Mouse (Mus musculus): ENCODE data around the gene Ociad1. TPM values are rescaled to one million over a fixed set of nuclear protein-coding genes. Genes with fewer than 3 reads are reported as not detected.
A peak's percentile ranks its signal among the peaks of the same experiment; 100 is the strongest.
"Not testable (repeated sequence)": the region's sequence is repeated elsewhere in the genome, so short reads cannot be mapped to it uniquely, and the experiment has no call there.

Gene Ociad1
- polyA plus RNA-seq, 1 experiment from 2014 or later: 230 TPM

DNA sequence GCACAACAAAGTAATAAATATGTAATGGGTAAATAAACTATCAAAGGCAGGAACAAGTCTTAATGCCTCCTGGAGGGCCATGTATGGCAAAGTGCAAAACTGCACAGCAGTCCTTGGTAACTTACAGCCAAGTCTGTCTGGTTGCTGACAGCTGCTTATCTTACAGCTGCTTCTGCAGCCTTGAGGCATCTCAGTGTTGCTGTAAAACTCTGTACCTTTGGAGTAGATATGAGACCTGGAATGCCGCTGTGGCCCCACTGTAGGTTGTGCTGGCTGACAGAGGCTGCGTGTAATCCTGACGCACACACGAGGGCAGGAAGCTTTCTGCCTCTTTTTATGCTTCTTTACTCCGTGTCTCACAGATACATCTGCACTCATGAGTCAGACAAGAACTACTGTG is 18.9 kb downstream of the Ociad1 start:
- no peaks in the 10 kb centered on the region for H3K9me3 ChIP-seq (replicated peaks)
- H3K27ac ChIP-seq (ENCODE audit: poor library complexity, severe bottlenecking): peak overlapping the region; percentile 66
- H3K36me3 ChIP-seq: peaks cover 71% of the 10 kb centered on the region
- no peaks in the 10 kb centered on the region for H3K27me3 ChIP-seq (replicated peaks)
- H3K9ac ChIP-seq: 0 out of 2 replicates have a peak overlapping the region, but pooled peaks have one; percentile 24
- WGBS: 23% methylated on average over 5 of the region's 5 CpGs
- peaks cover 32% of the 10 kb centered on the region for H3K4me1 ChIP-seq (replicated peaks)
- peak; percentile 85 for ATAC-seq (ENCODE audit: insufficient number of reproducible peaks, low FRiP score)
- H3K4me3 ChIP-seq: no peak overlapping the region
- H3K4me2 ChIP-seq: peak overlapping the region; percentile 29; the same call in 1 of the 2 replicates

DNA sequence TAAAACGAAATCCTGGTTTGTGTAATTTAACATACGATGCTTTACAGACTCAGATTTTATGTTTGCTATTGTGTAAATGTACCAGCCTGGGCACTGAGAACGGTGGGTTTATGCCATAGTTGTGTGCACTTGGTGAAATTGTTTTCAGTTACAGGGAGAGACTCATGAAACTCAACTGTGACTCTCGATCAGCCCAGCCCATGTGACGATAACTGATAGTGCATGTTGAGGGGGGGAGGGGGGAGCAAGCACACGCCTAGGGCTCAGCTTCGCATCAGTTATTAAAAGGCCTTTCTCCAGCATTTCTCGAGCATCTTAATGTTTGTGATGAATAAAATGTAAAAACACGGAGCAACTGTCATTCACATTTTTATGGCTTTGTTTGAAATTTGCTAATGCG is 21.0 kb downstream of the Ociad1 start:
- no peak overlapping the region for H3K9ac ChIP-seq
- H3K36me3 ChIP-seq: peaks cover 62% of the 10 kb centered on the region
- 79% methylated on average over 10 of the region's 10 CpGs for WGBS
- peaks cover 30% of the 10 kb centered on the region for H3K4me1 ChIP-seq (replicated peaks)
- no peak overlapping the region for H3K4me3 ChIP-seq
- no peaks in the 10 kb centered on the region for H3K9me3 ChIP-seq (replicated peaks)
- H3K27ac ChIP-seq (ENCODE audit: poor library complexity, severe bottlenecking): no peak overlapping the region
- no peak overlapping the region for H3K4me2 ChIP-seq
- ATAC-seq (ENCODE audit: insufficient number of reproducible peaks, low FRiP score): no peak
- H3K27me3 ChIP-seq (replicated peaks): no peaks in the 10 kb centered on the region

DNA sequence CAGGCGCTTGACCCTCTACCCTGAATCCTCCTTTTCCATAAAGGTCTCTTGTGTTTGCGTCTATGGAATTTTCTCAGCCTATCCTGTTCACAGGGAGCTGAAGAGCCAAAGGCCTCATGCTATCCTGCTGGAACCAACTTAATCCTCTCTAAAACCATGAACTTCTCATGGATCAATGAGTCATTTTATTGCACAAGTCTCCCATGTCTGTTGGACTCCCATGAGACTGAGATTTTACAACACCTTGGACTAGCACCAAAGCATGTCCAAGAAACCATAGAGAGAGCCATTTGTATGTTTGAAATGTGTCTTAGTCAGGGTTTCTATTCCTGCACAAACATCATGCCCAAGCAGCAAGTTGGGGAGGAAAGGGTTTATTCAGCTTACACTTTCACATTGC is 22.1 kb downstream of the Ociad1 start:
- H3K9me3 ChIP-seq (replicated peaks): no peaks in the 10 kb centered on the region
- H3K4me3 ChIP-seq: no peak overlapping the region
- no peak for ATAC-seq (ENCODE audit: insufficient number of reproducible peaks, low FRiP score)
- no peak overlapping the region for H3K27ac ChIP-seq (ENCODE audit: poor library complexity, severe bottlenecking)
- no peak overlapping the region for H3K9ac ChIP-seq
- H3K4me1 ChIP-seq (replicated peaks): peaks cover 30% of the 10 kb centered on the region
- no peak overlapping the region for H3K4me2 ChIP-seq
- H3K36me3 ChIP-seq: peaks cover 57% of the 10 kb centered on the region
- no peaks in the 10 kb centered on the region for H3K27me3 ChIP-seq (replicated peaks)
- WGBS: 94% methylated on average over 2 of the region's 2 CpGs

DNA sequence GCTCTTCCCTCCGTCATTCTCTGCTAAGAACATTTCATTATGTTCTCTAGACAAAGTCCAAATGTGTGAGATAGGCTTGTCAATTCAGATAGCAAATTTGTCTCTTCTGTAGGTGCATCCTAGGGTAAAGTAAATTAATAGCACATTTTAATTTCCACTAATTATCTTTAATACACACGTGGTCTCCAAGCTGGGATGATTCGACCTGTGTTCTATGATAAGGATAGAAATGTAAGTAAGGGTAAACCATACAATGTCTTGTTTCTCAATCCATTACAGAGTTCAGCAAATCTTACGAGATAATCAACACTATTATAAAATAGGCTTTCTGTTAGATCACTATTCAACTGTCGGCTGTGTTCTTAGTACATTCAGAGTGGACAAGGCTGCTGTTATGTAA is 26.7 kb downstream of the Ociad1 start:
- H3K4me3 ChIP-seq: no peak overlapping the region
- H3K9me3 ChIP-seq (replicated peaks): no peaks in the 10 kb centered on the region
- H3K27ac ChIP-seq (ENCODE audit: poor library complexity, severe bottlenecking): no peak overlapping the region
- H3K36me3 ChIP-seq: peaks cover 26% of the 10 kb centered on the region
- WGBS: 86% methylated on average over 5 of the region's 5 CpGs
- H3K27me3 ChIP-seq (replicated peaks): no peaks in the 10 kb centered on the region
- H3K4me2 ChIP-seq: no peak overlapping the region
- H3K4me1 ChIP-seq (replicated peaks): peaks cover 15% of the 10 kb centered on the region
- ATAC-seq (ENCODE audit: insufficient number of reproducible peaks, low FRiP score): no peak
- H3K9ac ChIP-seq: no peak overlapping the region

DNA sequence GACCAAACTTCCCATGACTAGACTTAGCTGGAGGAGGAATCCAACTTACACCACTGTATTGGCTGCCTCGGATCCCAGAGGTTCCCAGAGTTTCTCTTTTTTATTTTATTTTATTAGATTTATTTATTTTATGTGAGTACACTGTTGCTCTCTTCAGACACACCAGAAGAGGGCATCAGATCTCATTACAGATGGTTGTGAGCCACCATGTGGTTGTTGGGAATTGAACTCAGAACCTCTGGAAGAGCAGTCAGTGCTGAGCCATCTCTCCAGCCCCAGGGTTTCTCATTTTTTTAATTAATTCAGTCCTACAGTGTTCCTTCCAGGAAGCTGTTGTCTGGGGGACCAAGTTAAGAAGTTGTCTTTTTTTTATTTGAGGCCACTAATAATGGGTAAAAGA is 30.1 kb downstream of the Ociad1 start:
- H3K27me3 ChIP-seq (replicated peaks); H3K4me3 ChIP-seq; H3K4me1 ChIP-seq (replicated peaks); H3K4me2 ChIP-seq; H3K9ac ChIP-seq; H3K36me3 ChIP-seq; H3K27ac ChIP-seq (ENCODE audit: poor library complexity, severe bottlenecking); ATAC-seq (ENCODE audit: insufficient number of reproducible peaks, low FRiP score); H3K9me3 ChIP-seq (replicated peaks): not testable (repeated sequence)
- 89% methylated on average over 1 of the region's 1 CpGs for WGBS

DNA sequence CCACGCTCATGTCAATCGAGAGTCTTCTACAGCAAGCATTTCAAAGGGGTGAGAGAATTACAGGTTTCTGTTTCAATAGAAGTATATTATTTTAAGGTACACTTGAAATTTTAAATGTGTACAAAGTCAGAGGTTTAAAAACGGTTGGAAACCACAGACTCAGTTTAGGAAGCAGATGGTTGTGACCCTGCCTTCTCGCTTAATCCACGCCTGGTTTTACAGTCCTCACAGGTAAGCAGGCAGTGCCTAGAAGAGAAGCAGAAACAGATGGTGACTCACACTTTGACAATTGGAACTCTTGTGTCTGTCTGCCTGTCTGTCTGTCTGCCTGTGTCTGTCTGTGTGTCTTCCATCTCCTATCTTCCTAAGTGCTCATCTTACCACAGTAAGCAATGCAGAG is 31.0 kb downstream of the Ociad1 start:
- ATAC-seq (ENCODE audit: insufficient number of reproducible peaks, low FRiP score): no peak
- H3K4me1 ChIP-seq (replicated peaks): no peaks in the 10 kb centered on the region
- H3K4me2 ChIP-seq: no peak overlapping the region
- WGBS: 79% methylated on average over 5 of the region's 5 CpGs
- no peaks in the 10 kb centered on the region for H3K9me3 ChIP-seq (replicated peaks)
- no peak overlapping the region for H3K9ac ChIP-seq
- no peaks in the 10 kb centered on the region for H3K27me3 ChIP-seq (replicated peaks)
- peaks cover 11% of the 10 kb centered on the region for H3K36me3 ChIP-seq
- no peak overlapping the region for H3K27ac ChIP-seq (ENCODE audit: poor library complexity, severe bottlenecking)
- no peak overlapping the region for H3K4me3 ChIP-seq

DNA sequence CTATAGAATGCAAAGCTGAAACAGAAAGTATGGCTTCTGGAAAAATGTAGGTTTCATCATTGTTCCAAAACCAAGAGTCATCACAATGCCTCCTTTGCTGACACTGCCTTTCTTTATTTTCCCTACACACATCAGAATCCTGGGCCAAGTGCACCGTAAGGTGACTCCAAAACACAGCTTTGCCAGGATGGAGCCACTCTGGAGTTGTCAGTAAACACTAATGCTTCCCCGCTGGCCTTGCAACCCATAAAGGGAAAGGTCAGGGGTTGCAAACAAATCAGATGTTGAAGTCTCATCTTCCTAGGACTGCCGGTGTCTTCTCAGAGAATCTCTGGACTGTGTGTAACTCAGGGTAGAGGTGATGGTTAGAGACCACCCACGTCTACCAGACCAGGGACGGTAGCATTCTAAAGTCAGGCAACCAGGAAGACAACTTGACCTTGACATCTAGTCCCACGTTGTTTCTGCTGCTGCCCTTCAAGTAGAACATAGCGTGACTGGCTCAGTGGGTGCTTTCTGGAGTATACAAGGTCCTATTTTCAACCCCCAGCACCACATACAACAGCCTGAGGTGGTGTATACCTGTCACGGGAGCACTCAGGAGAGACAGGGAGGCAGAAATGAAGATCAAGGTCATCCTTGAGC is 32.1 kb downstream of the Ociad1 start:
- Histone ChIP-seq H3K4me1 (replicated peaks) (no peaks in the 10 kb centered on the region), H3K4me3 (no peak overlapping the region), H3K9ac (no peak overlapping the region), H3K9me3 (replicated peaks) (no peaks in the 10 kb centered on the region), H3K4me2 (no peak overlapping the region), H3K27ac (ENCODE audit: poor library complexity, severe bottlenecking) (no peak overlapping the region), H3K36me3 (peaks cover 10% of the 10 kb centered on the region), H3K27me3 (replicated peaks) (no peaks in the 10 kb centered on the region)
- no peak for ATAC-seq (ENCODE audit: insufficient number of reproducible peaks, low FRiP score)
- 77% methylated on average over 8 of the region's 8 CpGs for WGBS

DNA sequence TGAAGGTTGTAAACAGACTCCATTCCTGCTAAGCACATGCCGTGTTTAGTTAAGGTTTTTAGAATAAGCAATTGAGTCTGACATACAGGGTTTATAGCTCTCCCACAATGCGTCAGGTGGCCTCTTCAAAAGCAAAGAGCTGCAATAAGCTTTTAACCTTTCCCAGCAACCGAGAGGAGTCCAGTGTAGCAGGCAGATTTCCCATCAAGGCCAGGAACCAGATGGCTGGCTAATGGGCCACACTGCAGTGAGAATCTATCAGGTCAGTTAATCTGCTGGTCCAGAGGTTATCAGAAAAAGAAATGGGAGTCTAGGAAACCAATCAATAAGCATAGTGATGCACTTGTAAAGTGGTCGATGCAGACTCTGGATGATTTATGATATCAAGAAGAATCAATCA is 38.4 kb downstream of the Ociad1 start:
- Histone ChIP-seq H3K36me3 (peaks cover 4% of the 10 kb centered on the region; the same call in 1 of the 2 replicates), H3K27ac (ENCODE audit: poor library complexity, severe bottlenecking) (no peak overlapping the region), H3K9me3 (replicated peaks) (no peaks in the 10 kb centered on the region), H3K9ac (no peak overlapping the region), H3K4me2 (no peak overlapping the region), H3K27me3 (replicated peaks) (no peaks in the 10 kb centered on the region), H3K4me3 (no peak overlapping the region), H3K4me1 (replicated peaks) (peaks cover 26% of the 10 kb centered on the region)
- no peak for ATAC-seq (ENCODE audit: insufficient number of reproducible peaks, low FRiP score)
- 58% methylated on average over 4 of the region's 4 CpGs for WGBS

DNA sequence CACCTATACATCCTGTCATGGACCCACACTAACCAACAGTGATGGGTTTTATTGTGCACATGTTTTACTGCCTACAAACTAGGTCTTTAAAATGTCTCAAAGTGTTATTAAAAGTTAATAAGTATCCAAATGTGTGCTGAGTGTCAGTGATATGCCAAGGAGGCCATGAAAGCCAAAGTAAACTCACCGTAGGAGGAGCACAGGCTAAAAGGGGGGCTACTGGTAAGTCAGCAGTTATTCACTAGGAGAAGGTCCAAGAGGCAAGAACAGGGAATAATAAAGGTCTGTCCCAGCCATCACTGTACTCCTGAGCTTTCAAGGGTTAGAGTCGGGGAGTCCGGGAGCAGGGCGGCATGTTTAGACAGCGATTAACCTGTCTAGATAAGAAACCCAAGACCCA is 43.9 kb downstream of the Ociad1 start:
- Histone ChIP-seq H3K4me2 (no peak overlapping the region), H3K4me3 (no peak overlapping the region), H3K36me3 (no peaks in the 10 kb centered on the region), H3K9me3 (replicated peaks) (no peaks in the 10 kb centered on the region), H3K4me1 (replicated peaks) (peaks cover 43% of the 10 kb centered on the region), H3K27ac (ENCODE audit: poor library complexity, severe bottlenecking) (no peak overlapping the region), H3K9ac (no peak overlapping the region), H3K27me3 (replicated peaks) (no peaks in the 10 kb centered on the region)
- peak; percentile 44; the same call in 1 of the 2 replicates for ATAC-seq (ENCODE audit: insufficient number of reproducible peaks, low FRiP score)
- WGBS: 19% methylated on average over 5 of the region's 5 CpGs

DNA sequence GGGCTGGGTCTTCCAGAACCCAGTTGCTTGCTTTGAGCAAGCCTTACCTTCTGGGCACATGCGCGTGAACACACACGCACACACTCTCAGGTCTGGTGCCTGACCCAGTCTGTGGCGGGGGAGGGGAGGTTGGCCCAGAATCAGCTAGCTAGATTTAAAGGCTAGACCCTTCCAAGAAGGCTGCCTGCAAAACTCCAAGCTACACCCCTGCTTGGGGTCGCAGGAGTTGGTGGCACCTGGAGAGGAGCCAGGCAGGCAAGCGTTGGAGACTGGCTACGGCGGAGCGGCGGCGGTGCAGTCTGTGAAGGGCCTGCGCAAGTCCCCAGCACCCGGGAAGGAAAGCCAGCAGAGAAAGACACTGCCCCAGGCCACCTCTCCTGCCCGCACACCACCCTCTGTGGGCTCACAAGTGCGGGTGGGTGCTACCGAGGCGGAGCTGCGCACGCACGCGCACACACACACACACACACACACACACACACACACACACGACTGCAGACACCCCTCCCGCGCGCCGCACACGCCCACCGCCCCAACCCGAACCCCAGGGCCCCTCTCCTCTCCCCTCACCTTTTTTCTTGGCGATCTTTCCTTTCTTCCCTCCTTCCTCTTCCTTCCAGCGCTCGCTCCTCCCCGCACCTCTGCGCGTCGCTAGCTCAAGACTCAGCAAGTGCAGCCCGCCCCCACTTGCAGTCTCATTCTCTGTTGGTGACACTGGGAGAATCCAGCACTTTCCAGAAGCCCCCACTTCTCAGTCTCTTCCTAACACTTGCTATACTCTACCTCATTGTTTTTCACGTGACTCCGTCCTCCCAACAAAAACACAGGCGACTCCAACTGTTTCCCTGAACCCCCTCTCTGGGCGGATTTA is 45.6 kb downstream of the Ociad1 start:
- peak; percentile 47 for ATAC-seq (ENCODE audit: insufficient number of reproducible peaks, low FRiP score)
- H3K36me3 ChIP-seq: no peaks in the 10 kb centered on the region
- 4% methylated on average over 41 of the region's 41 CpGs for WGBS
- no peaks in the 10 kb centered on the region for H3K9me3 ChIP-seq (replicated peaks)
- H3K4me3 ChIP-seq: peak overlapping the region; percentile 70
- peak overlapping the region; percentile 82 for H3K9ac ChIP-seq
- H3K27me3 ChIP-seq (replicated peaks): no peaks in the 10 kb centered on the region
- peak overlapping the region; percentile 89 for H3K4me2 ChIP-seq
- peaks cover 34% of the 10 kb centered on the region for H3K4me1 ChIP-seq (replicated peaks)
- peak overlapping the region; percentile 57; the same call in 1 of the 2 replicates for H3K27ac ChIP-seq (ENCODE audit: poor library complexity, severe bottlenecking)

DNA sequence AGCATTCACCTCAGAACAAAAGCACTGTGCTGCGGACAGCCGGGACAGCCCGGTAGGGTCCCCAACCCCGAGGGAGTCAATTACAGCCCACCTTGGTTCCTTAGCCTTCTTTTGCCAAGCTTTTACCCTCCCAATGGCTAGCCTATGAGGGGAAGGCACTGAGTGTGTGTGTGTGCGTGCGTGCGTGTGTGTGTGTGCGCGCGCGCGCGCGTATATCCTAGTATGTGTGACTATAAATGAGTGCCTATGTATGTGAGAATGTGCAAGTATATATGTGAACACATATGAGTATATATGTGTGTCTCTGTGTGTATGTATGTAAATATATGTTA is 46.2 kb downstream of the Ociad1 start:
- no peaks in the 10 kb centered on the region for H3K9me3 ChIP-seq (replicated peaks)
- no peaks in the 10 kb centered on the region for H3K36me3 ChIP-seq
- peak overlapping the region; percentile 82 for H3K9ac ChIP-seq
- peak overlapping the region; percentile 57; the same call in 1 of the 2 replicates for H3K27ac ChIP-seq (ENCODE audit: poor library complexity, severe bottlenecking)
- 0 out of 2 replicates have a peak, but pooled peaks have one; percentile 10 for ATAC-seq (ENCODE audit: insufficient number of reproducible peaks, low FRiP score)
- H3K27me3 ChIP-seq (replicated peaks): no peaks in the 10 kb centered on the region
- 57% methylated on average over 14 of the region's 14 CpGs for WGBS
- peaks cover 34% of the 10 kb centered on the region for H3K4me1 ChIP-seq (replicated peaks)
- H3K4me3 ChIP-seq: peak overlapping the region; percentile 70
- peak overlapping the region; percentile 89 for H3K4me2 ChIP-seq

All from heart, embryonic 12.5 days (tissue).